Mouse (Mus musculus): ENCODE measurements around the gene Gm7980. TPM values are rescaled to one million over a fixed set of nuclear protein-coding genes. Genes with fewer than 3 reads are reported as not detected.

Gene Gm7980
- polyA plus RNA-seq (2015; fragmentation: Nextera tagmentation; extraction: Ambion mirVana) = not detected in 2 replicates

DNA sequence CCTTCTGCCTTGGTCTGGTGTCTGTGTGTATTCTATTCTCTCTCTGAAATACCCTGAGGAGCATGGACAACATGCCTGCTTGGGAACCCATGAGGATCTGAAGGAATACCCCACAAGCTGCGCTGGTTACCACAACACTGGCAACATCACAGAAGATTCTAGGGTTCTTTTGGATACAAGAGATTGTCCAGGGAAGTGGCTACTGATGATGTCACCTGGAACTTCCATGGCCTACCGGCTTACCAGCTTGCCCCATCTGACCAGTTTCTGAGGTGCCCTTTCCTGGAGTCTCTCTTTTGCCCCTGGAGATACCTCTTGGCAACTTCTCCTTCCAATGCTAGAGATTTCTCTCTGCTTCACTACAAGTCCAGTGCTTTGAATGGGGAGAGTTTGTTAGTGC is at the start of gene Gm7980:
Gene Gm7980 (minus strand): TSS at position 101 of the 400 bp plus-strand sequence.

DNA sequence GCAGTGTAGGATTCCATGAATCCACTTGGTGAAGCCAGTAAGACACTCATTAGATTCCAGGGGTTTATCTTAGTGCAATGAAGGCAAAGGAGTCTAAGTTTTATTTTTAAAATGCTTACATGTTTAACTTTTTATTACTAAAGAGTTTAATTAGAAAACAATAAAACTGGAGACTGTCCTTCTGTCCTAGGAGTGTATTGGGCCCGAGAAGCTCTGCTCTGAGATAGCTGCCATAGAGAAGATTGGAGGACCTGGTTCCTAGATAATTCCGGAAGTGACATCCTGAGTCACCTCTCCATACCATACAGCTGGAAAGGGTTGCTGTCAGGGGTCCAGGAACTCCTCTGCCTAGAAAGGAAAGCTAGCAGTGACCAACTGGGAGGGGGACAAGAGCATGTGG is 36.6 kb upstream of the Gm7980 start, which contains the start of gene 1700024B05Rik:
Gene 1700024B05Rik (plus strand): TSS at position 301 of the 400 bp plus-strand sequence.

DNA sequence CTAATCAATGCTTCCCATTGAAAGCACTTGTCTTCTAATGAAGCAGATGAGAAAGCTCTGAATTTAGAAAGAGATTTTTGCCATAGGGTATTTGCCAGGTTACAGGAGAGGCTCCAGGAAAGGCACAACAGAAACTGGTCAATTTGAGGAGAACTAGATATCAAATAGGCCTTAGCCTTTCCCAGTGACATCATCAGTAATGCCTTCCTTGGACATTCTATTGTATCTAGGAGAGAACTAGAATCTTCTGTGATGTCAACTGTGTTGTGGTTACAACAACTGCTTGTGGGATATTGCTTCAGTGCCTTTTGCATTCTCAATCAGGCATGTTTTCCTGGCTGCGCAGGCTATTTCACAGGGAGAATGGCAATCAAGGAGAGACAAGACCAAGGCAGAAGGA is 17.6 kb upstream of the Gm7980 start, which contains the start of gene 1700049E17Rik1:
Gene 1700049E17Rik1 (plus strand): TSS at position 301 of the 400 bp plus-strand sequence.

Other genes starting within 250 kb of the Gm7980 start
- gene Gm8068, start 205.4 kb downstream of the Gm7980 start, polyA plus RNA-seq (2015; fragmentation: Nextera tagmentation; extraction: Ambion mirVana) = not detected in 2 replicates
- gene Gm7929, start 156.7 kb downstream of the Gm7980 start, polyA plus RNA-seq (2015; fragmentation: Nextera tagmentation; extraction: Ambion mirVana) = not detected in 2 replicates
- gene Gm47189, start 134.8 kb downstream of the Gm7980 start, polyA plus RNA-seq (2015; fragmentation: Nextera tagmentation; extraction: Ambion mirVana) = not detected in 2 replicates
- gene 1700049E17Rik1, start 17.7 kb upstream of the Gm7980 start, polyA plus RNA-seq (2015; fragmentation: Nextera tagmentation; extraction: Ambion mirVana) = not detected in 2 replicates
- not detected in 2 replicates for gene 1700024B05Rik, start 36.7 kb upstream of the Gm7980 start, polyA plus RNA-seq (2015; fragmentation: Nextera tagmentation; extraction: Ambion mirVana)
- not detected in 2 replicates for gene Gm6401, start 60.6 kb upstream of the Gm7980 start, polyA plus RNA-seq (2015; fragmentation: Nextera tagmentation; extraction: Ambion mirVana)
- gene Gm3543, start 76.0 kb upstream of the Gm7980 start, polyA plus RNA-seq (2015; fragmentation: Nextera tagmentation; extraction: Ambion mirVana) = not detected in 2 replicates
- gene Gm7951, start 210.1 kb upstream of the Gm7980 start, polyA plus RNA-seq (2015; fragmentation: Nextera tagmentation; extraction: Ambion mirVana) = not detected in 2 replicates

Measured in urinary bladder, postnatal 0 days (tissue).